Mouse (Mus musculus) liver, embryonic 11.5 days (tissue): ENCODE data around the gene Pnkp. TPM values are rescaled to one million over a fixed set of nuclear protein-coding genes. Genes with fewer than 3 reads are reported as not detected.

Experiments used
- ATAC-seq: fragments of 200-750 bp; cut with Nextera tagmentation; replicated peaks from 2 replicates; pipeline ENCODE4 v1.8.0; 2017; ENCODE audit warnings: moderate number of reproducible peaks, mild to moderate bottlenecking, moderate TSS enrichment, moderate library complexity; ENCODE audit not compliant: low FRiP score
- DNase-seq: peaks from one replicate; pipeline ENCODE4 v3.0.0-alpha.2; 2017; ENCODE audit warnings: low spot score
- H3K27ac ChIP-seq: fragments of 300-500 bp; sonication (generic); 2 replicates; pipeline ENCODE4 v1.5.1; 2014; ENCODE audit warnings: mild to moderate bottlenecking, low read depth, low read length, control low read depth
- H3K27me3 ChIP-seq: fragments of 300-500 bp; sonication (generic); replicated peaks from 2 replicates; pipeline ENCODE4 v1.6.1; 2014; ENCODE audit warnings: low read length, mixed read lengths; ENCODE audit not compliant: control insufficient read depth, insufficient read depth
- H3K36me3 ChIP-seq: fragments of 300-500 bp; sonication (generic); 2 replicates; pipeline ENCODE4 v1.6.1; 2014; ENCODE audit warnings: mild to moderate bottlenecking, low read length, moderate library complexity, mixed read lengths; ENCODE audit not compliant: control insufficient read depth, insufficient read depth
- H3K4me1 ChIP-seq: fragments of 300-500 bp; sonication (generic); replicated peaks from 2 replicates; pipeline ENCODE4 v1.6.1; 2014; ENCODE audit warnings: low read length, mixed read lengths; ENCODE audit not compliant: control insufficient read depth, insufficient read depth
- H3K4me2 ChIP-seq: fragments of 300-500 bp; sonication (generic); 2 replicates; pipeline ENCODE4 v1.6.1; 2014; ENCODE audit warnings: mild to moderate bottlenecking, control low read depth, moderate library complexity
- H3K4me3 ChIP-seq: fragments of 300-500 bp; sonication (generic); 2 replicates; pipeline ENCODE4 v1.5.1; 2014; ENCODE audit warnings: low read depth, low read length, control low read depth
- H3K9ac ChIP-seq: fragments of 300-500 bp; sonication (generic); 2 replicates; pipeline ENCODE4 v1.6.1; 2014; ENCODE audit warnings: low read depth, low read length, control low read depth
- H3K9me3 ChIP-seq: fragments of 300-500 bp; sonication (generic); 2 replicates; pipeline ENCODE4 v1.6.1; 2016; ENCODE audit warnings: low read length, inconsistent platforms, mixed read lengths; ENCODE audit not compliant: control insufficient read depth
- WGBS: fragments of 180-500 bp; shearing (Covaris S2); extraction: QIAGEN DNeasy Blood & Tissue Kit; methylation state at CpG from one replicate; pipeline ENCODE4 v1.1.7; 2014; 5-methylcytosine and 5-hydroxymethylcytosine counted together
- microRNA counts: library from miRNA; unstranded; fragments of <30 nt; microRNA quantifications from one replicate; lab custom pipeline; 2015
- microRNA-seq: library from miRNA; unstranded; fragments of <30 nt; microRNA quantifications from one replicate; pipeline ENCODE4, GENCODE M21; 2017; ENCODE audit warnings: borderline number of aligned reads
- polyA plus RNA-seq: library from polyadenylated mRNA; unstranded; fragments of >200 nt; fragmentation: Nextera tagmentation; extraction: Ambion mirVana; gene quantifications from 2 replicates; pipeline ENCODE4 v1.2.1, GENCODE M21; 2014

Pnkp gene
- polyA plus RNA-seq, 1 experiment from 2014 or later: 32.5 TPM

- DNase-seq (peak; percentile 71), ATAC-seq (peak; percentile 51)
- Histone ChIP-seq H3K4me3 (peak overlapping the region; percentile 28), H3K27ac (no peak overlapping the region), H3K4me1 (peaks cover 36% of the 10 kb centered on the region), H3K4me2 (peak overlapping the region; percentile 65), H3K36me3 (peaks cover 55% of the 10 kb centered on the region), H3K27me3 (no peaks in the 10 kb centered on the region), H3K9me3 (no peaks in the 10 kb centered on the region), H3K9ac (peak overlapping the region; percentile 41; the same call in 1 of the 2 replicates)
- WGBS: 15% methylated on average over 21 of the region's 21 CpGs
Observed at GRCm38 (mm10) chr7:44901230-44901722, 44.3 kb downstream of the Pnkp start.

GRCm38 (mm10) chr7:44905430-44905829 is 48.5 kb downstream of the Pnkp start:
- Histone ChIP-seq H3K9me3 (no peaks in the 10 kb centered on the region), H3K4me1 (peaks cover 11% of the 10 kb centered on the region), H3K27me3 (no peaks in the 10 kb centered on the region), H3K4me3 (no peak overlapping the region), H3K36me3 (peaks cover 64% of the 10 kb centered on the region), H3K27ac (no peak overlapping the region), H3K9ac (no peak overlapping the region), H3K4me2 (no peak overlapping the region)
- ATAC-seq: no peak
- no peak for DNase-seq
- whole genome bisulfite sequencing: 95% methylated on average over 20 of the region's 20 CpGs

GRCm38 (mm10) chr7:44908706-44909476 is 52.0 kb downstream of the Pnkp start:
- no peaks in the 10 kb centered on the region for H3K27me3 ChIP-seq

More at GRCm38 (mm10) chr7:44908706-44909476, 52.0 kb downstream of the Pnkp start:
- Histone ChIP-seq H3K27ac (no peak overlapping the region), H3K9me3 (no peaks in the 10 kb centered on the region), H3K9ac (no peak overlapping the region), H3K4me1 (no peaks in the 10 kb centered on the region), H3K4me2 (no peak overlapping the region; the same call in 1 of the 2 replicates), H3K4me3 (no peak overlapping the region), H3K36me3 (peaks cover 61% of the 10 kb centered on the region)
- no peak for ATAC-seq
- DNase-seq: no peak
- WGBS: 84% methylated on average over 15 of the region's 15 CpGs

MicroRNA genes within 50 kb of the gene (microRNA counts, 519-probe panel; counts per million panel counts)
- not detected for microRNA mmu-miR-707 (lab: Ali Mortazavi, UCI)

Small RNA genes lying within 50 kb of the gene (microRNA-seq; reads per million reads assigned to microRNA genes)
- gene Mir707: not detected

Other genes starting within 250 kb of the Pnkp start
- 0.66 and 0.68 TPM in 2 replicates for gene Myh14, start 186.3 kb upstream of the Pnkp start, polyA plus RNA-seq
- gene Izumo2, start 148.4 kb upstream of the Pnkp start, polyA plus RNA-seq: not detected in 2 replicates
- gene Vrk3, start 108.7 kb upstream of the Pnkp start, polyA plus RNA-seq: 36.4 and 39.2 TPM in 2 replicates
- 2.7 TPM in 2 replicates for gene Zfp473, start 106.1 kb upstream of the Pnkp start, polyA plus RNA-seq
- gene Nup62, start 41.1 kb upstream of the Pnkp start, polyA plus RNA-seq: 85.7 and 91.4 TPM in 2 replicates
- 1.3 and 2.9 TPM in 2 replicates for gene Il4i1, start 40.8 kb upstream of the Pnkp start, polyA plus RNA-seq
- gene Atf5, start 40.5 kb upstream of the Pnkp start, polyA plus RNA-seq: 3.9 and 4.2 TPM in 2 replicates
- 46.5 and 53.9 TPM in 2 replicates for gene Akt1s1, start 8.1 kb upstream of the Pnkp start, polyA plus RNA-seq
- 50.5 and 53.3 TPM in 2 replicates for gene Tbc1d17, start 8.1 kb upstream of the Pnkp start, polyA plus RNA-seq
- gene Ptov1, start 12.6 kb downstream of the Pnkp start, polyA plus RNA-seq: 162 and 164 TPM in 2 replicates
- 66.8 and 72.5 TPM in 2 replicates for gene Med25, start 35.6 kb downstream of the Pnkp start, polyA plus RNA-seq
- gene Fuz, start 38.9 kb downstream of the Pnkp start, polyA plus RNA-seq: 15.5 and 17.6 TPM in 2 replicates
- 100 and 111 TPM in 2 replicates for gene Ap2a1, start 72.4 kb downstream of the Pnkp start, polyA plus RNA-seq
- gene Tsks, start 86.1 kb downstream of the Pnkp start, polyA plus RNA-seq: 0.10 TPM in 1 of 2 replicates, not detected in the other
- 8.2 and 8.5 TPM in 2 replicates for gene Cpt1c, start 117.7 kb downstream of the Pnkp start, polyA plus RNA-seq
- gene Prmt1, start 129.4 kb downstream of the Pnkp start, polyA plus RNA-seq: 175 and 186 TPM in 2 replicates
- 76.2 and 88.4 TPM in 2 replicates for gene Irf3, start 140.5 kb downstream of the Pnkp start, polyA plus RNA-seq
- 39.6 and 41.1 TPM in 2 replicates for gene Bcl2l12, start 141.6 kb downstream of the Pnkp start, polyA plus RNA-seq
- gene Scaf1, start 159.2 kb downstream of the Pnkp start, polyA plus RNA-seq: 37.5 and 40.1 TPM in 2 replicates
- gene Rras, start 160.8 kb downstream of the Pnkp start, polyA plus RNA-seq: 19.3 and 21.6 TPM in 2 replicates
- 7.3 and 8.7 TPM in 2 replicates for gene Prr12, start 195.7 kb downstream of the Pnkp start, polyA plus RNA-seq
- 60.9 and 63.0 TPM in 2 replicates for gene Nosip, start 205.3 kb downstream of the Pnkp start, polyA plus RNA-seq
- gene Prrg2, start 205.5 kb downstream of the Pnkp start, polyA plus RNA-seq: 12.0 and 12.4 TPM in 2 replicates
- gene Rcn3, start 235.1 kb downstream of the Pnkp start, polyA plus RNA-seq: 146 and 163 TPM in 2 replicates
- gene Fcgrt, start 246.7 kb downstream of the Pnkp start, polyA plus RNA-seq: 33.2 and 33.8 TPM in 2 replicates